Mouse (Mus musculus) stomach, postnatal 0 days (tissue): ENCODE results near the gene Ankmy1.
A peak's percentile ranks its signal among the peaks of the same experiment; 100 is the strongest.

ENCODE experiments used
- CTCF ChIP-seq: IDR thresholded peaks from 2 replicates; pipeline ENCODE4 v1.5.1; 2016; ENCODE audit warnings: antibody characterized with exemption, low read depth, mild to moderate bottlenecking, moderate library complexity
- EP300 ChIP-seq: optimal IDR thresholded peaks from 2 replicates; pipeline ENCODE3; 2016; ENCODE audit warnings: antibody characterized with exemption

DNA sequence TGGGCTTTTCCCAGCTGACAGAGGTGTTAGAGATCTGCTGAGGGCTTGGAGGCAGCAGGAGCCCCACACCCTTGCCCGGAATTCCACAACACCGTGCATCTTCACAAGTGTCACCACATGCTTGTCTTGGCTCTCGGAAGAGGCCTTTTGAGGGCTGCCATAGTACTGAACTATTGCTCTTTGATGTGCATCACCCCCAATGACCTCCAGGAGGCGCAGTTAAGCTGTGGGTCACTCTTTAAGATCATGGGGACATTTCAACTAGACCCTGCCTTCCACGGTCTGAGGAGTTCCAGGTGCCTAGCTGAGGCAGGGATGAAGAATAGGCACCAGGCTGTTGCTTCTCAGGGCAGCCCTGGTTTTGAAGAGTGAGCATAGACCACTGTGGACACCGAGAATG is 46.7 kb upstream of the Ankmy1 start:
- TF ChIP-seq CTCF = peak; percentile 73
- TF ChIP-seq EP300 = no peak
